Mouse (Mus musculus): ENCODE results near the gene Iqgap2. TPM values are rescaled to one million over a fixed set of nuclear protein-coding genes. Genes with fewer than 3 reads are reported as not detected.
A peak's percentile ranks its signal among the peaks of the same experiment; 100 is the strongest.

Gene Iqgap2
- total and polyA plus RNA-seq, 3 experiments: 0.27 to 0.32 TPM; not detected in 1

GRCm38 (mm10) chr13:95777651-95778391 lies 113.9 kb downstream of the Iqgap2 start:
- H3K9ac ChIP-seq (ENCODE audit: control insufficient read depth, low read depth, low read length, poor library complexity, severe bottlenecking): no peak overlapping the region
- no peaks in the 10 kb centered on the region; a peak in 2 of 4 replicates for H3K27me3 ChIP-seq (ENCODE audit: control insufficient read depth in 1 of 2, insufficient read depth in 2 of 2, low read length in 2 of 2)
- TF ChIP-seq POLR2AphosphoS2 (IDR thresholded peaks at IDR 0.05; ENCODE audit: low read length) (no peak), CHD2 (IDR thresholded peaks at IDR 0.05; ENCODE audit: low read length) (no peak), ETS1 (IDR thresholded peaks at IDR 0.05; ENCODE audit: low read depth, low read length) (no peak), EP300 (IDR thresholded peaks at IDR 0.05; ENCODE audit: low read depth in 1 of 2, low read length in 2 of 2) (no peak), GABPA (IDR thresholded peaks at IDR 0.05; ENCODE audit: low read depth, low read length) (no peak), ZNF384 (IDR thresholded peaks at IDR 0.05; ENCODE audit: low read depth, low read length) (no peak), NRF1 (IDR thresholded peaks at IDR 0.05; ENCODE audit: insufficient read depth, low read depth, low read length, poor library complexity, severe bottlenecking) (no peak), USF2 (IDR thresholded peaks at IDR 0.05; ENCODE audit: borderline replicate concordance in 1 of 2, insufficient read depth in 1 of 2, low read depth in 1 of 2, low read length in 2 of 2) (no peak), MAZ (IDR thresholded peaks at IDR 0.05; ENCODE audit: low read depth, low read length) (no peak), HCFC1 (IDR thresholded peaks at IDR 0.05; ENCODE audit: low read depth, low read length) (no peak), RAD21 (IDR thresholded peaks at IDR 0.05; ENCODE audit: low read depth, low read length) (no peak), SMC3 (IDR thresholded peaks at IDR 0.05; ENCODE audit: low read depth, low read length) (no peak), USF1 (IDR thresholded peaks at IDR 0.05; ENCODE audit: low read depth, low read length) (no peak), E2F4 (IDR thresholded peaks at IDR 0.05; ENCODE audit: borderline replicate concordance, low read depth, low read length) (no peak), MYB (IDR thresholded peaks at IDR 0.05; ENCODE audit: low read depth, low read length) (no peak), MYC (IDR thresholded peaks at IDR 0.05; ENCODE audit: low read depth, low read length) (no peak), ZMIZ1 (IDR thresholded peaks at IDR 0.05; ENCODE audit: low read depth, low read length) (no peak)
- no peak for DNase-seq (ENCODE audit: low read depth, low spot score)
- no peak overlapping the region for H3K4me3 ChIP-seq (ENCODE audit: control insufficient read depth in 1 of 2, insufficient read depth in 1 of 2, low read depth in 2 of 2, low read length in 2 of 2)
- H3K79me2 ChIP-seq (ENCODE audit: control insufficient read depth, insufficient read depth, low read length, poor library complexity): no peaks in the 10 kb centered on the region
- no peaks in the 10 kb centered on the region for H3K36me3 ChIP-seq (ENCODE audit: control insufficient read depth in 1 of 2, insufficient read depth in 2 of 2, low read length in 2 of 2)
- H3K27ac ChIP-seq (ENCODE audit: control insufficient read depth, low read depth, low read length): no peak overlapping the region
- no peaks in the 10 kb centered on the region for H3K4me1 ChIP-seq (ENCODE audit: control insufficient read depth in 1 of 2, insufficient read depth in 2 of 2, low read length in 2 of 2)
- no peaks in the 10 kb centered on the region for H3K9me3 ChIP-seq (replicated peaks; ENCODE audit: insufficient read depth, low read length)

- TF ChIP-seq USF1 (IDR thresholded peaks at IDR 0.05; ENCODE audit: low read depth, low read length) (no peak), JUND (IDR thresholded peaks at IDR 0.05; ENCODE audit: low read depth, low read length) (no peak), ZMIZ1 (IDR thresholded peaks at IDR 0.05; ENCODE audit: low read depth, low read length) (no peak), GATA1 (IDR thresholded peaks at IDR 0.05; ENCODE audit: low read depth, low read length) (no peak), SMC3 (IDR thresholded peaks at IDR 0.05; ENCODE audit: low read depth, low read length) (peak; percentile 28), TCF12 (IDR thresholded peaks at IDR 0.05; ENCODE audit: low read depth, low read length) (no peak), CTCF (IDR thresholded peaks at IDR 0.05 in 2 of 3, conservative IDR thresholded peaks at IDR 0.05 in 1 of 3; ENCODE audit: control insufficient read depth in 1 of 3, insufficient read depth in 1 of 3, low read depth in 2 of 3, low read length in 3 of 3, poor library complexity in 1 of 3, severe bottlenecking in 1 of 3) (peak in 2 of 3 experiments; percentile 23 to 34; a peak in 3 of 6 replicates), MXI1 (IDR thresholded peaks at IDR 0.05; ENCODE audit: low read depth, low read length) (no peak), RAD21 (IDR thresholded peaks at IDR 0.05; ENCODE audit: low read depth, low read length) (peak; percentile 33), KAT2A (conservative IDR thresholded peaks at IDR 0.05; ENCODE audit: low read depth, low read length) (no peak), POLR2A (IDR thresholded peaks at IDR 0.05; ENCODE audit: control insufficient read depth in 1 of 2, insufficient read depth in 1 of 2, low read depth in 1 of 2, low read length in 2 of 2, poor library complexity in 1 of 2) (no peak), ZC3H11A (IDR thresholded peaks at IDR 0.05; ENCODE audit: low read depth, low read length) (peak; percentile 10; the same call in 1 of the 2 replicates)
- no peaks in the 10 kb centered on the region; a peak in 2 of 4 replicates for H3K27me3 ChIP-seq (ENCODE audit: control insufficient read depth in 1 of 2, insufficient read depth in 2 of 2, low read length in 2 of 2)
- no peak overlapping the region for H3K27ac ChIP-seq (ENCODE audit: control insufficient read depth, low read depth, low read length)
- no peaks in the 10 kb centered on the region for H3K36me3 ChIP-seq (ENCODE audit: control insufficient read depth in 1 of 2, insufficient read depth in 2 of 2, low read length in 2 of 2)
- H3K4me3 ChIP-seq (ENCODE audit: control insufficient read depth in 1 of 2, insufficient read depth in 1 of 2, low read depth in 2 of 2, low read length in 2 of 2): no peak overlapping the region
- H3K9me3 ChIP-seq (replicated peaks; ENCODE audit: insufficient read depth, low read length): no peaks in the 10 kb centered on the region
- no peaks in the 10 kb centered on the region for H3K79me2 ChIP-seq (ENCODE audit: control insufficient read depth, insufficient read depth, low read length, poor library complexity)
- no peaks in the 10 kb centered on the region for H3K4me1 ChIP-seq (ENCODE audit: control insufficient read depth in 1 of 2, insufficient read depth in 2 of 2, low read length in 2 of 2)
- H3K9ac ChIP-seq (ENCODE audit: control insufficient read depth, low read depth, low read length, poor library complexity, severe bottlenecking): no peak overlapping the region
- DNase-seq (ENCODE audit: low read depth, low spot score): peak; percentile 10
Observed at GRCm38 (mm10) chr13:95777237-95777636, 114.5 kb downstream of the Iqgap2 start.
